Mouse (Mus musculus) neural tube, embryonic 13.5 days (tissue): ENCODE results near the gene Prss41. TPM values are rescaled to one million over a fixed set of nuclear protein-coding genes. Genes with fewer than 3 reads are reported as not detected.

Experiments used
- ATAC-seq: fragments of 200-750 bp; cut with Nextera tagmentation; 2 replicates; pipeline ENCODE4 v1.8.0; 2017; ENCODE audit warnings: low read depth, mild to moderate bottlenecking, moderate TSS enrichment, moderate library complexity
- H3K27ac ChIP-seq: fragments of 300-500 bp; sonication (generic); replicated peaks from 2 replicates; pipeline ENCODE4 v1.5.1; 2015; ENCODE audit warnings: moderate library complexity, mild to moderate bottlenecking, inconsistent platforms
- H3K27me3 ChIP-seq: fragments of 300-500 bp; sonication (generic); 2 replicates; pipeline ENCODE4 v1.6.1; 2015; ENCODE audit warnings: mild to moderate bottlenecking, inconsistent platforms
- H3K36me3 ChIP-seq: fragments of 300-500 bp; sonication (generic); 2 replicates; pipeline ENCODE4 v1.6.1; 2015; ENCODE audit warnings: mild to moderate bottlenecking, inconsistent platforms
- H3K4me1 ChIP-seq: fragments of 300-500 bp; sonication (generic); replicated peaks from 2 replicates; pipeline ENCODE4 v1.6.1; 2015; ENCODE audit warnings: inconsistent platforms
- H3K4me2 ChIP-seq: fragments of 300-500 bp; sonication (generic); 2 replicates; pipeline ENCODE4 v1.6.1; 2015; ENCODE audit warnings: inconsistent platforms, mild to moderate bottlenecking, moderate library complexity
- H3K4me3 ChIP-seq: fragments of 300-500 bp; sonication (generic); 2 replicates; pipeline ENCODE4 v1.5.1; 2015; ENCODE audit warnings: mild to moderate bottlenecking, inconsistent platforms
- H3K9ac ChIP-seq: fragments of 300-500 bp; sonication (generic); 2 replicates; pipeline ENCODE4 v1.6.1; 2015; ENCODE audit warnings: moderate library complexity, mild to moderate bottlenecking, inconsistent platforms
- H3K9me3 ChIP-seq: fragments of 300-500 bp; sonication (generic); 2 replicates; pipeline ENCODE4 v1.6.1; 2016; ENCODE audit warnings: inconsistent platforms
- WGBS: fragments of 180-500 bp; shearing (Covaris S2); methylation state at CpG from one replicate; pipeline ENCODE4 v1.1.7; 2015; 5-methylcytosine and 5-hydroxymethylcytosine counted together
- polyA plus RNA-seq: library from polyadenylated mRNA; unstranded; fragments of >200 nt; fragmentation: Nextera tagmentation; extraction: Ambion mirVana; gene quantifications from 2 replicates; pipeline ENCODE4 v1.2.1, GENCODE M21; 2015

The Prss41 gene
- polyA plus RNA-seq, 1 experiment from 2014 or later = 1.4 TPM

- Histone ChIP-seq H3K4me2 (no peak overlapping the region), H3K36me3 (no peaks in the 10 kb centered on the region), H3K9ac (no peak overlapping the region), H3K9me3 (no peaks in the 10 kb centered on the region), H3K4me3 (no peak overlapping the region), H3K4me1 (no peaks in the 10 kb centered on the region), H3K27ac (peak overlapping the region; percentile 28; the same call in 1 of the 2 replicates), H3K27me3 (no peaks in the 10 kb centered on the region; the same call in none of the 2 replicates)
- ATAC-seq = no peak
- 63% methylated on average over 18 of the region's 19 CpGs for WGBS
These were observed 7.1 kb upstream of the Prss41 start for GRCm38 (mm10) chr17:23850853-23851749.

- Histone ChIP-seq H3K4me2 (no peak overlapping the region), H3K4me1 (no peaks in the 10 kb centered on the region), H3K9me3 (no peaks in the 10 kb centered on the region), H3K4me3 (no peak overlapping the region), H3K27me3 (no peaks in the 10 kb centered on the region; the same call in none of the 2 replicates), H3K27ac (no peak overlapping the region), H3K36me3 (no peaks in the 10 kb centered on the region), H3K9ac (no peak overlapping the region)
- 62% methylated on average over 2 of the region's 2 CpGs for WGBS
- ATAC-seq = no peak
These were observed 6.1 kb upstream of the Prss41 start for GRCm38 (mm10) chr17:23850028-23850427.

- Histone ChIP-seq H3K4me2 (peak overlapping the region; percentile 37; the same call in 1 of the 2 replicates), H3K27ac (no peak overlapping the region), H3K9me3 (no peaks in the 10 kb centered on the region), H3K4me1 (0 out of 2 replicates have a peak, but pooled peaks cover 4% of the 10 kb centered on the region), H3K36me3 (no peaks in the 10 kb centered on the region), H3K9ac (no peak overlapping the region), H3K4me3 (0 out of 2 replicates have a peak overlapping the region, but pooled peaks have one; percentile 13), H3K27me3 (peaks cover 6% of the 10 kb centered on the region)
- 0 out of 2 replicates have a peak, but pooled peaks have one; percentile 48 for ATAC-seq
- 40% methylated on average over 23 of the region's 23 CpGs for WGBS
These were observed 696 bp downstream of the Prss41 start for GRCm38 (mm10) chr17:23843141-23843811.

- no peak for ATAC-seq
These were observed 2.8 kb downstream of the Prss41 start for GRCm38 (mm10) chr17:23841145-23841544.

GRCm38 (mm10) chr17:23836006-23836575 is 7.9 kb downstream of the Prss41 start, which contains the start of gene Prss33:
Prss33 (minus strand) TSS chr17:23836056.
- Histone ChIP-seq H3K4me3 (no peak within 1 kb of the TSS), H3K36me3 (no peaks in the 10 kb centered on the region), H3K4me1 (no peaks in the 10 kb centered on the region), H3K27me3 (peaks cover 48% of the 10 kb centered on the region), H3K9me3 (no peaks in the 10 kb centered on the region), H3K27ac (no peak within 1 kb of the TSS), H3K4me2 (no peak within 1 kb of the TSS), H3K9ac (no peak within 1 kb of the TSS)
- 83% methylated on average over 8 of the region's 8 CpGs for WGBS
- ATAC-seq = no peak

More at GRCm38 (mm10) chr17:23841145-23841544, 2.8 kb downstream of the Prss41 start:
- Histone ChIP-seq H3K27ac (no peak overlapping the region), H3K27me3 (peaks cover 14% of the 10 kb centered on the region; the same call in 1 of the 2 replicates), H3K36me3 (no peaks in the 10 kb centered on the region), H3K4me1 (0 out of 2 replicates have a peak, but pooled peaks cover 4% of the 10 kb centered on the region), H3K9ac (no peak overlapping the region), H3K9me3 (no peaks in the 10 kb centered on the region), H3K4me2 (no peak overlapping the region), H3K4me3 (no peak overlapping the region)
- 33% methylated on average over 4 of the region's 4 CpGs for WGBS

- H3K4me1 ChIP-seq = peaks cover 25% of the 10 kb centered on the region
- no peak overlapping the region for H3K27ac ChIP-seq
- peaks cover 48% of the 10 kb centered on the region for H3K27me3 ChIP-seq
- no peak overlapping the region for H3K4me3 ChIP-seq
- H3K9me3 ChIP-seq = no peaks in the 10 kb centered on the region
- no peak overlapping the region for H3K9ac ChIP-seq
- ATAC-seq = no peak
- peaks cover 11% of the 10 kb centered on the region for H3K36me3 ChIP-seq
- 90% methylated on average over 1 of the region's 1 CpGs for WGBS
- no peak overlapping the region for H3K4me2 ChIP-seq
These were observed 12.8 kb downstream of the Prss41 start for GRCm38 (mm10) chr17:23831201-23831600.

- H3K27me3 ChIP-seq = peaks cover 35% of the 10 kb centered on the region
- H3K4me3 ChIP-seq = peak within 1 kb of the TSS; percentile 89
- H3K4me1 ChIP-seq = peaks cover 27% of the 10 kb centered on the region
- H3K9ac ChIP-seq = peak within 1 kb of the TSS; percentile 90
- WGBS = under 1% methylated on average over 39 of the region's 42 CpGs
- no peaks in the 10 kb centered on the region for H3K9me3 ChIP-seq
- ATAC-seq = peak; percentile 95
- H3K36me3 ChIP-seq = peaks cover 32% of the 10 kb centered on the region
- H3K4me2 ChIP-seq = peak within 1 kb of the TSS; percentile 84
- H3K27ac ChIP-seq = peak within 1 kb of the TSS; percentile 95
These were observed 14.8 kb downstream of the Prss41 start, which contains the start of gene Elob for GRCm38 (mm10) chr17:23829064-23829619. Elob (minus strand) TSS chr17:23829136.

- peaks cover 28% of the 10 kb centered on the region for H3K27me3 ChIP-seq
- H3K27ac ChIP-seq = peak overlapping the region; percentile 95
- peak overlapping the region; percentile 90 for H3K9ac ChIP-seq
- WGBS = under 1% methylated on average over 47 of the region's 47 CpGs
- H3K4me1 ChIP-seq = peaks cover 27% of the 10 kb centered on the region
- peaks cover 39% of the 10 kb centered on the region for H3K36me3 ChIP-seq
- peak overlapping the region; percentile 89 for H3K4me3 ChIP-seq
- H3K4me2 ChIP-seq = peak overlapping the region; percentile 84
- H3K9me3 ChIP-seq = no peaks in the 10 kb centered on the region
- peak; percentile 80 for ATAC-seq
These were observed 15.5 kb downstream of the Prss41 start for GRCm38 (mm10) chr17:23828271-23829001.

GRCm38 (mm10) chr17:23825591-23825990 is 18.4 kb downstream of the Prss41 start:
- peaks cover 27% of the 10 kb centered on the region for H3K4me1 ChIP-seq
- H3K9me3 ChIP-seq = no peaks in the 10 kb centered on the region
- ATAC-seq = no peak
- H3K27me3 ChIP-seq = 0 out of 2 replicates have a peak, but pooled peaks cover 2% of the 10 kb centered on the region
- no peak overlapping the region for H3K4me2 ChIP-seq
- no peak overlapping the region for H3K9ac ChIP-seq
- H3K27ac ChIP-seq = no peak overlapping the region
- H3K36me3 ChIP-seq = peaks cover 67% of the 10 kb centered on the region
- H3K4me3 ChIP-seq = no peak overlapping the region
- WGBS = 87% methylated on average over 4 of the region's 4 CpGs

- H3K27ac ChIP-seq = no peak overlapping the region
- H3K27me3 ChIP-seq = no peaks in the 10 kb centered on the region
- no peak overlapping the region for H3K4me3 ChIP-seq
- H3K9me3 ChIP-seq = peaks cover 11% of the 10 kb centered on the region
- H3K4me1 ChIP-seq = peaks cover 23% of the 10 kb centered on the region
- no peak overlapping the region for H3K9ac ChIP-seq
- 89% methylated on average over 12 of the region's 12 CpGs for WGBS
- peaks cover 87% of the 10 kb centered on the region for H3K36me3 ChIP-seq
- ATAC-seq = no peak
- no peak overlapping the region for H3K4me2 ChIP-seq
These were observed 20.4 kb downstream of the Prss41 start for GRCm38 (mm10) chr17:23823614-23824013.

- no peak overlapping the region for H3K9ac ChIP-seq
- peaks cover 14% of the 10 kb centered on the region for H3K9me3 ChIP-seq
- H3K27me3 ChIP-seq = no peaks in the 10 kb centered on the region
- 0 out of 2 replicates have a peak, but pooled peaks have one; percentile 6 for ATAC-seq
- H3K27ac ChIP-seq = no peak overlapping the region
- H3K36me3 ChIP-seq = peaks cover 93% of the 10 kb centered on the region
- no peak overlapping the region for H3K4me2 ChIP-seq
- peaks cover 20% of the 10 kb centered on the region for H3K4me1 ChIP-seq
- WGBS = 85% methylated on average over 16 of the region's 16 CpGs
- H3K4me3 ChIP-seq = no peak overlapping the region
These were observed 21.0 kb downstream of the Prss41 start for GRCm38 (mm10) chr17:23823018-23823417.
